Mouse (Mus musculus) olfactory bulb, adult 2 months (tissue): Measurements from ENCODE around the gene Itga2. TPM values are rescaled to one million over a fixed set of nuclear protein-coding genes. Genes with fewer than 3 reads are reported as not detected.

Experiments used
- H3K27ac ChIP-seq: fragments of 200-500 bp; 2 replicates; pipeline ENCODE4 v1.5.1; 2012; ENCODE audit warnings: low read depth, low read length; ENCODE audit not compliant: insufficient read depth
- H3K4me1 ChIP-seq: fragments of 200-500 bp; 2 replicates; pipeline ENCODE4 v1.6.1; 2012; ENCODE audit warnings: low read length; ENCODE audit not compliant: control insufficient read depth, insufficient read depth
- H3K4me3 ChIP-seq: fragments of 200-500 bp; 2 replicates; pipeline ENCODE4 v1.5.1; 2012; ENCODE audit warnings: mild to moderate bottlenecking, low read depth, low read length, moderate library complexity; ENCODE audit not compliant: insufficient read depth
- CTCF ChIP-seq: fragments of 200-500 bp; IDR thresholded peaks from 2 replicates; pipeline ENCODE4 v1.5.1; 2012; ENCODE audit warnings: low read depth, mild to moderate bottlenecking, low read length, moderate library complexity; ENCODE audit not compliant: insufficient read depth
- POLR2A ChIP-seq: fragments of 200-500 bp; IDR thresholded peaks from 2 replicates; pipeline ENCODE4 v1.6.1; 2012; ENCODE audit warnings: mild to moderate bottlenecking, low read depth, low read length, moderate library complexity; ENCODE audit not compliant: insufficient read depth
- WGBS: fragments of 180-500 bp; shearing (Covaris S2); methylation state at CpG from one replicate; pipeline ENCODE4 v1.1.7; 2018; 5-methylcytosine and 5-hydroxymethylcytosine counted together
- polyA plus RNA-seq: library from polyadenylated mRNA; stranded (reverse); fragments of >200 nt; gene quantifications from 2 replicates; pipeline ENCODE4 v1.2.4, GENCODE M21; 2012; ENCODE audit warnings: low replicate concordance; ENCODE audit not compliant: missing spikeins, insufficient read depth, insufficient read length

The Itga2 gene
- polyA plus RNA-seq, 1 experiment: not detected

DNA sequence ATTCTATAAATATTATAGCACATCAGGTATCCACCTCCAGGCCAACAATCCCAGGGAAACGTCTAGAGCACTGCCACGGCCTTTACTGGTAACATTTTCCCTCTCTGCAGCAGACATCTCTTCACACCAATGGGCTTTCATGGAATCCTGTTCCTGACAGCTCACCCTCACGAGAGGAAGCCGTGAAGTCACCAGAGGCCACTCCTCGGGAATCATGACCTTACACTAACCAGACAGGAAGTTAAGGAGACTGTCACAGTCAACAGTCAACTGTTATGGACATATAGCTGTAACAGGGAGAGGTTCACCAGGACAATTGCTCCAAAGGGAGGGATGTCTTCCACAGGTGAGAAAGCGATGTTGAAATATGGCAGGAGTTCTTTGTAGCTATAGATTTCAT, 40.2 kb downstream of the Itga2 start:
- Histone ChIP-seq H3K27ac (no peak overlapping the region), H3K4me1 (no peaks in the 10 kb centered on the region), H3K4me3 (no peak overlapping the region)
- 51% methylated on average over 6 of the region's 6 CpGs for WGBS
- TF ChIP-seq CTCF (no peak), POLR2A (no peak)

DNA sequence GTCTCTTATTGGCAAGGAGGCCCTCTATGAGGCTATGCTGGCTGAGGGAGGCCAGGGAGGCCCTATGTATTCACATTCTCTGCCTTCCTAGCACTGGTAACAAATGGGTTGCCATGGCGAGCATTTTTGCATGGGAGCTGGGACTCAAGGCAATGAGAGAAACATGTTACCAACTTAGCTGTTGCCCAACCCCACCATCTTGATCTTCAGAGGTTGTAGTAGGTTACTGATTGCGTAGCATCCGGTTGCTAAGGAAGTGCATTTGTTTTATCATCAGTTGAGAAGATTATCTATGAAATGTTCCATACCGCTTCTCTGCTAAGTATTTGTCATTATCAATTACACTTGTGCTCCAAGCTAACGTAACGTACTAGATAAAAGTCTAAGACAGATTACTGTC, 44.2 kb downstream of the Itga2 start:
- Histone ChIP-seq H3K4me3 (no peak overlapping the region), H3K4me1 (no peaks in the 10 kb centered on the region), H3K27ac (no peak overlapping the region)
- WGBS: 95% methylated on average over 6 of the region's 6 CpGs
- no peak for TF ChIP-seq POLR2A
- no peak for TF ChIP-seq CTCF

DNA sequence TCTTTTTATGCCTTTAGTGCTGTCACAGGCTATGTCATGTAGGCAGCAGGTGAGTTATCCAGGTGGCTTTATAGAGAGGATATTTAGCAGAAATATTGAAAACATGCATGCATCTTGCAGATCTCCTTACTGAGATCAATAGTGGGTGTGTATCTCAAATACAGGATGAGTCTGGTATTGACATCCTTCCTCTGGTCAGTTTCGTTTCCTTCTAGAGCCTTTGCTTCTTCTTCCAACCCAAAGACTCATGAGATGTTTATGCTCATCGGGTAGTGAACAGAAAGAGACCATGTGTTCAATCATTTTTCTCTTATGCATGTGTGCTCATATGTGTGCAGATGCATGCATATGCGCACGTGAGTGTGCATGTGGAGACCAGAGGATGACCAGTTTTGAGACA, 44.6 kb downstream of the Itga2 start:
- no peaks in the 10 kb centered on the region for H3K4me1 ChIP-seq
- TF ChIP-seq POLR2A (no peak), CTCF (no peak)
- WGBS: 90% methylated on average over 4 of the region's 4 CpGs
- H3K4me3 ChIP-seq: no peak overlapping the region
- H3K27ac ChIP-seq: no peak overlapping the region

DNA sequence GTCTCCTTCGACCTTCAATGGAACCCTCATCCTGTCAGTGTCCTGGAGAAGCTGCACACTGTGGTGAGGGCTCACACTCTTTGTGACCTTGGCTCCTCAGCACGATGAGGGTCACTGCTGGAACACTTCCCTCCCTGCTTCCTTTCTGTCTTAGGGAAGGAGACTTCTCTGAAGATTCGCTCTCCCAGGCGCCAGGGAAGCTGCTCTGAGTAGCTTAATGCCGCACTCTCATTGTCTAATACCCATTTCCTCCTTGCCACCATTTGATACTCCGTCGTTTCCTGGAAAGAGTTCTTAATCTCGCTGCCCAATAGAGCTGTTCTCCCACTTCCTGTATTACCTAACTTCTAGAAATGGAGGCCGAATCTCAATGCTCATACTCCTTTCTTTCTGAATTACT, 46.7 kb downstream of the Itga2 start:
- TF ChIP-seq POLR2A: no peak
- no peak for TF ChIP-seq CTCF
- WGBS: 73% methylated on average over 9 of the region's 9 CpGs
- no peak overlapping the region for H3K4me3 ChIP-seq
- H3K4me1 ChIP-seq: no peaks in the 10 kb centered on the region
- no peak overlapping the region for H3K27ac ChIP-seq

DNA sequence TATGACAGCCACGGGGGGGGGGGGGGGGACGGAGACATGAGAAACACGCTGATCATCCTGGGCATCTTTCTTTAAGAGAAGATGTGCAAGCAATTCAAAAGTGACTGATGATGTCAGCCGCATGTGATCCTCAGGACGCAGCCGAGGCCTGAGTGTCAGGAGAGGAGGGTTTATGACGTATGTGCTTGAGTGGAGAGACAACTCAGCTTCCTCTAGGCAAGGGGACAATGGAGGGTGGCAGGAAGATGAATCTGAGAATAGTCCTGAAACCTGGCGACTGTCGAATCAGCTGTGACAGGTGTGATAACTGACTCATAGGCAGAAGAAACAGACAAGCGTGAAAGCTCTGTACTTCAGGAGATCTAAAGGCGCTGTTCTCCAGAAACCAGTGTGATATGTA, 53.2 kb downstream of the Itga2 start:
- Histone ChIP-seq H3K4me1 (no peaks in the 10 kb centered on the region), H3K27ac (no peak overlapping the region), H3K4me3 (no peak overlapping the region)
- 92% methylated on average over 11 of the region's 11 CpGs for WGBS
- TF ChIP-seq POLR2A (no peak), CTCF (no peak)

DNA sequence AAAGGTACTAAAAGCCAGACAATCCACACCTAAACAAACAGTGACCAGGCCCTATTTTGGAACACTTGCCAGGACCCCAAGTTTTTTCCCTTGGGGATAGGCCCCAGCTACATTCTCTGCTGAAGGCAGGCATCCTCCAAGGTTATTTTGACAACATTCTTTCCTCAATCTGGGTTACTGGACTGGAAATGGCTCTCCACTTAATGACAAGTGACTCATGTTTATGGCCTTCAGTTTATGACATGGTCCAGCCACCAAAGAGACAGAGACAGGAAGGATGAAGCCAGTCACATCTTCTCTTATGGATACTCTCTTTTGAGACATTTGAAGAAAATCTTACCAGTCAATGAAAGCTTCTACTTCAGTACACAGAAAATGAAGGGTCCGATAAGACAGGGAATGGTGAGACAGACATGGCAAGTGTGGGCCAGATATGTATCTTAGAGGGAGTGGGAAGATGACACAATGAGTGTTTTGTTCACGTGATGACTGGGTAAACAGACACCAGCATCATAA, 55.8 kb downstream of the Itga2 start:
- Histone ChIP-seq H3K27ac (no peak overlapping the region), H3K4me1 (no peaks in the 10 kb centered on the region), H3K4me3 (no peak overlapping the region)
- whole genome bisulfite sequencing: 95% methylated on average over 2 of the region's 2 CpGs
- TF ChIP-seq POLR2A (no peak), CTCF (no peak)

DNA sequence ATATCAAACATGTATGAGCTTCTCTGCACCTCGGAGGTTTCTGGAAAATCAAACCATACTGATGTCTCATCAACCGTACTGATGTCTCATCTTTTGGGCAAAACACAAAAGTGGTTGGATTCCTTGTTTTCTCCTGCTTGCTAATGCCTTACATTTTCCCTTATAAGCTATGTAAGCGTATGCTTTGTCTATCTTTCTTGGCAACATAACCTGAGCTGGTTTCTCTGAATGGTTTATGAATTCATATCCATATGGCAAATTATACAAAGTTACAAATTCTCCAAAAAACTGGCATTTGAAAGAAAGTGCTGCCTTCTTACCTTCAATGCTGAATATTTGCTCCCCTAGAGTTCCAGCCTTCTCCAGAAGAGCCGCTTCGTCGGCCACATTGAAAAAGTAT, 57.2 kb downstream of the Itga2 start:
- no peaks in the 10 kb centered on the region for H3K4me1 ChIP-seq
- WGBS: 94% methylated on average over 6 of the region's 6 CpGs
- H3K4me3 ChIP-seq: no peak overlapping the region
- H3K27ac ChIP-seq: no peak overlapping the region
- no peak for TF ChIP-seq POLR2A

DNA sequence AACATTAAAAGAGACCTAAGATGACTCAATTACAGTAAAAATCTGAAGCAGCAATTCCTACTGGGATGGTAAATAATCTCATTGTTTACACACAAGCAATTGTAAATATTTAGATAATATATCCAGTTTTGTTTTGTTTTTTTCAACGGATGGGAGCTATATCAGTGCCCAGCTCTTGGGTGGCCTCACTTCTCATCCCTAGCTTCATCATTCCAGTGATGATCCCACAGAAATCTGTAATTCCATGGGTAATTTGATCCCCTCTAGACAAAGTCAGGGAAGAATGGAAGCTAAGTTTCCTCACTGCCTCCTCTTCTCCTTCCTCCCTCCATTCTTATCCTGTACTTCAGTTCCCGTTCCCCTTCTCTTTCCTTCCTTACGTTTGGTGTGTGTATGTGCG, 74.4 kb downstream of the Itga2 start:
- 91% methylated on average over 4 of the region's 4 CpGs for WGBS
- H3K4me1 ChIP-seq: no peaks in the 10 kb centered on the region; the same call in 1 of the 2 replicates
- no peak overlapping the region for H3K4me3 ChIP-seq
- H3K27ac ChIP-seq: no peak overlapping the region
- TF ChIP-seq CTCF: no peak
- TF ChIP-seq POLR2A: no peak

DNA sequence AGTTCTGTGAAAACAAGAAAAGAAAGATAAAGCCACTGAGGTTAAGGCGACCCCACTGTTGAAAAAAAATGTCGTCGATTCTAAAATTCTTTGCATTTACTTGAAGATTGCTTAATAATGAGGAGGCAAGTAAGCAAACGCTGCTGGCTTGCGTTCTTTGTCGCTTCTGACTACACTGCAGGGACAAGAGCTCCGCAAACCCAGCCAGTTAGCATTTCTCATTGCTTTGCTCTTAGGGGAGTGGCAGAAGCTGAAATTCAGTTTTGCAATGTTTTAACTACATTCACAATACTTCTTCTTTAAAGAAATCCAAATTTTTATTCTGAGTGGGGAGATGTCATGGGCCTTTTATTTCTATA, 75.7 kb downstream of the Itga2 start:
- Histone ChIP-seq H3K27ac (no peak overlapping the region), H3K4me3 (no peak overlapping the region), H3K4me1 (no peaks in the 10 kb centered on the region; the same call in 1 of the 2 replicates)
- WGBS: 39% methylated on average over 7 of the region's 7 CpGs
- no peak for TF ChIP-seq POLR2A
- no peak for TF ChIP-seq CTCF

DNA sequence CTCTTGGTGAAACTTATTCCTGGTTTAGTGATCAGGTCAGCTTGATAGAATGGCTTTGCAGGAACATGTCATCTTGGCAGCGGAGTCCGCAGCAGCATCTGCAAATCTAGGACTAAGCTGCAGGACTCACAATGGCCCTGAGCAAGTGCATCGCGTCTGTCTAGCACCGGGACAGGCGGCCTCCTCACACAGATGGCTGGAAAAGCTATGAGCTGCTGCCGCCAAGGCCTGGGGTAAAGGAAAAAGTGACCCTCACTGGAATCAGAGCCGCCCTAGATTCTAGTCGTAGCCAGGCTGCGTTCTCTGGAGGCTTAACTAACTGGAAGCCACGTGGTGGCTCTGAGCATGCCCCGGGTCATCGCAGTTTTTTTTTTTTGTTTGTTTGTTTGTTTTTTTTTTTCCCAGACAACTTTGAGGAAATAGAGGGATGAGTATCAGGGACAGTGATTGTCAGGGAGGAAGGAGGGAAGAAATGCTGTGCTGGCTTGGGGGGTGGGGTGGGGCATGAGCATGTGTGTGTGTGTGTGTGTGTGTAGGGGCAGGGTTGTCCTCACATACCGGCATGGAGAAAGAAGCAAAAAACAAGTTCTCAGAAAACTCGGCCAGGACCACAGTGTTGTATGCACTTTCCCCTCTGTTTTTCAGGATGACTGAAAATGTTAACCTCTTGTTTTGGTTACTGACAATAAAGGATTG, 76.2 kb downstream of the Itga2 start:
- TF ChIP-seq CTCF (no peak), POLR2A (no peak)
- 30% methylated on average over 15 of the region's 15 CpGs for WGBS
- H3K4me3 ChIP-seq: no peak overlapping the region
- no peak overlapping the region for H3K27ac ChIP-seq
- no peaks in the 10 kb centered on the region; the same call in 1 of the 2 replicates for H3K4me1 ChIP-seq
